Mouse (Mus musculus) Patski (cell line): Measurements from ENCODE around the gene Pxk. TPM values are rescaled to one million over a fixed set of nuclear protein-coding genes. Genes with fewer than 3 reads are reported as not detected.
"Not testable (repeated sequence)": the region's sequence is repeated elsewhere in the genome, so short reads cannot be mapped to it uniquely, and the experiment has no call there.

Experiments used
- ATAC-seq: fragments of 100-300 bp; one replicate; pipeline ENCODE4 v1.8.0; 2021
- CTCF ChIA-PET: fragments of 350-600 bp; sonication (Branson Sonifier 250); formaldehyde crosslinking; loops from one replicate; lab custom pipeline; 2022; ENCODE audit warnings: inconsistent platforms; lab: Charles Lee
- POLR2A ChIA-PET: fragments of 350-600 bp; sonication (Branson Sonifier 250); formaldehyde crosslinking; loops from one replicate; lab custom pipeline; 2022; ENCODE audit warnings: antibody characterized with exemption, inconsistent platforms; lab: Charles Lee
- DNase-seq: peaks from one replicate; pipeline ENCODE4 v3.0.0-alpha.2; 2011; ENCODE audit warnings: low read depth, low spot score
- H3K27me3 ChIP-seq: fragments of 371-371 bp; one replicate; pipeline ENCODE4 v1.5.1; 2021
- CTCF ChIP-seq: fragments of 100-300 bp; IDR thresholded peaks from one replicate; pipeline ENCODE4 v1.5.1; 2021
- in situ Hi-C: fragments of 300-500 bp; cut with MboI; formaldehyde crosslinking; loops from 3 replicates; pipeline ENCODE4 v1.11.1; 2018; ENCODE audit warnings: low pct_unique_long_range_greater_than_20kb, mixed read lengths
- polyA plus RNA-seq: library from polyadenylated mRNA; unstranded; gene quantifications from one replicate; pipeline ENCODE4 v1.2.3, GENCODE M21; 2021

The Pxk gene
- polyA plus RNA-seq, 1 experiment from 2014 or later = 67.3 TPM

- ATAC-seq = no peak
- in situ Hi-C loops = no loop called here
- ChIA-PET CTCF (no interaction called here), POLR2A (no interaction called here)
- DNase-seq = no peak
- no peaks in the 10 kb centered on the region for H3K27me3 ChIP-seq
- TF ChIP-seq CTCF = no peak
These were observed 17.8 kb downstream of the Pxk start for GRCm38 (mm10) chr14:8115772-8116171.

DNA sequence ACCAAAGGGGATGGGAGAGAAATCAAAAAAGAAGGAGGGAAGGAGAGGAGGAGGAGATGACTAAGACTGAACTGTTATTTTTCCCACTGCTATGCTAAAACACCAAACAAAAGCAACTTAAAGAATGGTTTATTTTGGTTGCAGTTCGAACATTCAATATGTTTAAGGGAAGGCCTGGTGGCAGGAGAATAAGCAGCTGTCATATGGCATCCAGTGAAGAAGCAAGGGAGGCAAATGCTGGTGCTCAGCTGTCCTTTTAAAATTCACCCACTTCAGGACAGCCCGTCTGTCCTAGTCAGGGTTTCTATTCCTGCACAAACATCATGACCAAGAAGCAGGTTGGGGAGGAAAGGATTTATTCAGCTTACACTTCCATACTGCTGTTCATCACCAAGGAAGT is 19.4 kb downstream of the Pxk start:
- in situ Hi-C loops = no loop called here
- ATAC-seq = no peak
- no peak for TF ChIP-seq CTCF
- DNase-seq = no peak
- CTCF ChIA-PET = interaction anchor here (1.3 kb wide), 1 partner anchor 13 kb away, joined by 3 read pairs; no protein-coding TSS in a partner anchor
- H3K27me3 ChIP-seq = no peaks in the 10 kb centered on the region
- POLR2A ChIA-PET = interaction anchor here (0.6 kb wide), 1 partner anchor 214 kb away, joined by 3 read pairs; no protein-coding TSS in a partner anchor

DNA sequence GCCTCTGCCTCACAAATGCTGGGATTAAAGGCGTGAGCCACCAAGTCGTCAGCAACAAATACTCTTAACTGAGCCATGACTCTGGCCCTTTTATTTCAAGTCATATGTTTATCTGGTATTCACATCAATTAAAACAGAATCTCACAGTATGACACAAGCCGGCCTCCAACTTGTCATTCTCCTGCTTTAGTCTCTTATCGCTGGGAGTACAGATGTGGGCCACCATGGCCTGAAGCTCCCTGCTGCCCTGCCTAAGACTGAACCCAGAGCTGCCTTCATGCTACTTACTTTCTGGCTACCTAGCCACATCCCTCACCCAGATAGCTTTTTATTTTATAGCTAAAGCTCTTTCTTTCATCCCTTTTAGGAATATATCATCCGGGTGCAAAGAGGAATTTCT is 21.4 kb downstream of the Pxk start:
- ChIA-PET POLR2A (no interaction called here), CTCF (interaction anchor here (1.0 to 1.3 kb wide), 2 partner anchors 12 to 22 kb away, joined by 3 read pairs; no protein-coding TSS in a partner anchor)
- TF ChIP-seq CTCF = no peak
- ATAC-seq (no peak), DNase-seq (no peak)
- no peaks in the 10 kb centered on the region for H3K27me3 ChIP-seq
- in situ Hi-C loops = no loop called here

DNA sequence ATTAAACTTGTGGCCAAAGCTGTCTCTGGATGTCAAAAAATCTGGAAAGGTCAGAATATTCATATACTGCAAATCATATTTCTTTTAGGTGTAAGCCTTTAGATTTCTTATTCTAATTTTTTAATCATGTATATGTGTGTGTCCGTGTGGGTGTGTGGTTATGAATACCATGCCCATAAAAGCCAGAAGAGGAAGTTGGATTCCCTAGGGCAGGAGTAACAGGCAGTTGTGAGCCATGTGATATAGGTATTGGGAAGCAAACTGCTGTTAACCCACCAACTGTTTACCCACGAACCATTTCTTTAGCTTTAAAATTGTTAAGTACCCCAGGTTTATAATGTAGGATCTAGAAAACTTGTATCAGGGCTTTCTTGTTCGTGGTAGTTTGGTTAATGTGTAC is 21.9 kb downstream of the Pxk start:
- ChIA-PET CTCF (interaction anchor here (1.3 kb wide), 1 partner anchor 13 kb away, joined by 3 read pairs; no protein-coding TSS in a partner anchor), POLR2A (interaction anchor here (0.7 kb wide), 1 partner anchor 12 kb away, joined by 3 read pairs; no protein-coding TSS in a partner anchor)
- no peak for DNase-seq
- no peak for TF ChIP-seq CTCF
- no peak for ATAC-seq
- in situ Hi-C loops = no loop called here
- no peaks in the 10 kb centered on the region for H3K27me3 ChIP-seq

DNA sequence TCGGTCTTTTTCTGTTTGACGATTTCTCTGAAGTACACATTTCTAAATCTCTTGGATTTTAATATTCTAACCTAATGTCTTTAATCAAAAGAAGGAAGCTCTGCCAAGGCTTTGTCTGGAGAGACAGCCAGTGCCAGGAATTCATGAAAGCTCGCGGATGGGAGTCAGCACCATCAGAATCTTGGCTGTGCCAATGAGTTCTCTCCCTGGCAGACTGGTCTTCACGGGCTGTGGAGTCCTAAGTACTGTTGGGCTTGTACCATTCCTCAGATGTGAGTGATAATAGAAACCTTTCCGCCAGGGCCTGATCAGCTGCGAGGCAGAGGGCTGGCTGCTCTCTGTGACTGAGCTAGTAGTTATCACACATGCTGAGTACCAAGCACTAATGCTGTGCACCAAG is 25.1 kb downstream of the Pxk start:
- no peaks in the 10 kb centered on the region for H3K27me3 ChIP-seq
- ChIA-PET CTCF (interaction anchor here (1.2 to 1.7 kb wide), 5 partner anchors 9 to 20 kb away, joined by 3 to 4 read pairs (median 3); no protein-coding TSS in a partner anchor), POLR2A (interaction anchor here (0.6 kb wide), 1 partner anchor 19 kb away, joined by 3 read pairs; no protein-coding TSS in a partner anchor)
- no peak for TF ChIP-seq CTCF
- ATAC-seq (no peak), DNase-seq (no peak)
- in situ Hi-C loops = no loop called here

DNA sequence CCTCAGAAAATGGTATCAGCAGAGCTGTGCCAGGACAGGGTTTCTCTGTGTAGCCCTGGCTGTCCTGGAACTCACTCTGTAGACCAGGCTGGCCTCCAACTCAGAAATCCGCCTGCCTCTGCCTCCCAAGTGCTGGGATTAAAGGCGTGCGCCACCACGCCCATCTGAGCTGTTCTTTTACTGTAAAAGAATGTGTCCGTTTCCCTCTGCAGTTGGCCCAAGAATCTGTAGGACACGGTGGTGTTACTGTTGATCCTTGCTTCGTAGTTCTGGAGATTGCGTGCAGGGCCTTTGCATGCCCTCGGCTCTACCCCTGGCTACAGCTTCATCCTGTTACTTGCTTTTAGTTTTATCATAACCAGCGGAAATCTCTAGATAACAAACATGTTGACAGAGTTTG is 25.6 kb downstream of the Pxk start:
- POLR2A ChIA-PET, in situ Hi-C loops: not testable (repeated sequence)

GRCm38 (mm10) chr14:8124046-8124881 is 26.3 kb downstream of the Pxk start:
- no peak for ATAC-seq
- no peak for TF ChIP-seq CTCF
- in situ Hi-C loops = no loop called here
- no peaks in the 10 kb centered on the region for H3K27me3 ChIP-seq
- ChIA-PET POLR2A (no interaction called here), CTCF (interaction anchor here (1.4 to 1.7 kb wide), 2 partner anchors 12 to 19 kb away, joined by 3 to 4 read pairs; no protein-coding TSS in a partner anchor)
- no peak for DNase-seq

More for the DNA sequence above, 25.6 kb downstream of the Pxk start:
- DNase-seq, ATAC-seq, H3K27me3 ChIP-seq: not testable (repeated sequence)
- CTCF ChIA-PET = interaction anchor here (1.2 to 1.7 kb wide), 4 partner anchors 12 to 19 kb away, joined by 3 to 4 read pairs (median 3); no protein-coding TSS in a partner anchor

DNA sequence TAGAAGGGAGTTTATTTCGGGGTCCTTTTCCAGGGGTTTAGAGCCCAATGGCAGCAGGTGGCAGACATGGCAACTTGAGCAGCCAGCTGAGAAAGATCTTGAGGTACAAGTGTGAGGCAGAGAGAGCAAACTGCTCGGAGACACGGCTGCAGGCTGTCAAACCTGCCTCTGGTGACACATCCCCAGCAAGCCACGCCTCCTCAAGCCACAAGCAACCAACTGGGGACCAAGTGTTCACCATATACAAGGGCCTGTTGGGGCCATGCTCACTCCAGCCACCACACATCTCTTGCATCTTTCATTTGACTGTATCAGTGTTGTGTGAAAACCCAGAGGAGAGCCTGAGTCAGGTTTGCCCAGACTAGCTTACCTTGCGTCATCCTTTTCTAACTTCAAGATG is 30.0 kb downstream of the Pxk start:
- no peak for ATAC-seq
- POLR2A ChIA-PET = no interaction called here
- no peaks in the 10 kb centered on the region for H3K27me3 ChIP-seq
- no peak for TF ChIP-seq CTCF
- CTCF ChIA-PET = no interaction called here
- in situ Hi-C loops = no loop called here
- no peak for DNase-seq

GRCm38 (mm10) chr14:8132789-8133188 is 34.8 kb downstream of the Pxk start:
- CTCF ChIA-PET = no interaction called here
- no peak for DNase-seq
- no peak for ATAC-seq
- no peaks in the 10 kb centered on the region for H3K27me3 ChIP-seq
- POLR2A ChIA-PET = no interaction called here
- in situ Hi-C loops = no loop called here
- no peak for TF ChIP-seq CTCF

DNA sequence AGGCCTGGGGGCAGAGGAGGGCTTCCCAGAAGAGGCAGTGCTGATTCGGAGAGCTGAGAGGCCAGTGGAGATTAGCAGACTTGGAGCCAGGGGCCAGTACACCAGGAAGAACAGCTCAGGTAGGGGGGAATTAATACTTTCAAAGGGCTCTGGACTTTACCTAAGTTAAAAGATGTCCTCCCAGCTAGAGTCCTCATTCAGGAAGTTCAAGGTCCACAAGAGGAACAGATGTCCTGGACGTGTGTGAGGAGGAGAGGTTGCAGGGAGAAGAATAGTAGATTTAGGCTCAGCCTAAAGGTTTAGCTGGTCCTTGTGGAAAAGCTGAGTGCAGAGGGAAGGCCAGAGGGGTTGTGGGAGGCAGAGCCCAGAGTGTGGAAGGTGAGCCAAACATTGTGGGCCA is 36.2 kb downstream of the Pxk start:
- POLR2A ChIA-PET = interaction anchor here (1.2 kb wide), 1 partner anchor 32 kb away, joined by 4 read pairs; no protein-coding TSS in a partner anchor
- no peak for TF ChIP-seq CTCF
- no peaks in the 10 kb centered on the region for H3K27me3 ChIP-seq
- in situ Hi-C loops = no loop called here
- no peak for DNase-seq
- CTCF ChIA-PET = interaction anchor here (0.8 to 1.8 kb wide), 5 partner anchors 9 to 48 kb away, joined by 3 to 4 read pairs (median 4); no protein-coding TSS in a partner anchor
- no peak for ATAC-seq
